Mouse (Mus musculus): ENCODE results near the gene Adamts20. TPM values are rescaled to one million over a fixed set of nuclear protein-coding genes. Genes with fewer than 3 reads are reported as not detected.

Adamts20 gene
- polyA plus RNA-seq, 1 experiment from 2014 or later: 1.3 TPM

DNA sequence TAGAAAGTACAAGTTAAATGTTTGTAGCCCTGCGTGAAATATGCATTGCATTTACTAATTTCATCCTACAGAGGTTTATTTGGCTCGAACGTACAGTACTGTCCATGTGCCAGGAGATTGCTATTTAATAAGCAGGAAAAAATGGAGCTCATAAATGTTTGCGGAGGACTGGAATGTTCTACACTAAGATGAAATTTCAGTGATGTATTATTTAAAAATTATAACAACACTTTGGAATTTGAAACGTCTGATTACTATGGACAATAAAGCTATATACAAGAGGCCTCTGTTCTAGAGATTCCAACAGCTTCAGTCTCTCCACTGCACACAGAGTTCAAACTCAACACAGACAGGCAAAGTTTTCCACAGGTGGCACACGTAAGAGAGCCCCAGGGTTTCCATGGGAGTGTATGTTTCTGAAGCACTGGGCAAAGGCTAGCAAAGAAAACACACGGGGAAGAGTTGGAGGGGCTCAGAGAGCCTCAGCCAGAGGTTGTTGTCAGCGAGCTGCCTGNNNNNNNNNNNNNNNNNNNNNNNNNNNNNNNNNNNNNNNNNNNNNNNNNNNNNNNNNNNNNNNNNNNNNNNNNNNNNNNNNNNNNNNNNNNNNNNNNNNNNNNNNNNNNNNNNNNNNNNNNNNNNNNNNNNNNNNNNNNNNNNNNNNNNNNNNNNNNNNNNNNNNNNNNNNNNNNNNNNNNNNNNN is 20.6 kb downstream of the Adamts20 start:
- Histone ChIP-seq H3K9me3 (replicated peaks) (no peaks in the 10 kb centered on the region), H3K4me1 (replicated peaks) (peaks cover 17% of the 10 kb centered on the region), H3K4me3 (no peak overlapping the region), H3K27ac (ENCODE audit: poor library complexity, severe bottlenecking) (peak overlapping the region; percentile 38; the same call in 1 of the 2 replicates), H3K9ac (no peak overlapping the region), H3K27me3 (replicated peaks) (no peaks in the 10 kb centered on the region), H3K4me2 (no peak overlapping the region), H3K36me3 (no peaks in the 10 kb centered on the region)
- 52% methylated on average over 8 of the region's 8 CpGs for WGBS
- 0 out of 2 replicates have a peak, but pooled peaks have one; percentile 51 for ATAC-seq (ENCODE audit: insufficient number of reproducible peaks, low FRiP score)

DNA sequence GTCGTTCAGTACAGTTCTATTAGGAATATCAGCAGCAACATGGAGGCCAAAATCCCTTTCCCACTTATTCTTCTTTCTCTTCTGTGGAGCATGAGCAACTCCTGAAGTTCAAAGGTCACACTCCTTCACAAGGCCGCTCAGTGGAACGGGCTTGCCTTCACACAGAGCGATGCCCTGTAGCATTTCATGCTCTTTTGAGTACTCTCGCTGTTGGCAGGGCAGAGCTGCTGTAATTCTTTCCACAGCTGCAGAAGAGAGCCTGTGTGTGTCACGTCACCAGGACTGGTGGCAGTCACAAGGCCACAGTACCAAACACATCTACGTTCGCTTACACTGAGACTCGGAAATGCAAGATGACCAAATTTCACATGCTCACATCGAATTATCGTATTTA is 21.2 kb downstream of the Adamts20 start:
- H3K27ac ChIP-seq (ENCODE audit: poor library complexity, severe bottlenecking): no peak overlapping the region
- 73% methylated on average over 11 of the region's 11 CpGs for WGBS
- no peak overlapping the region for H3K4me2 ChIP-seq

DNA sequence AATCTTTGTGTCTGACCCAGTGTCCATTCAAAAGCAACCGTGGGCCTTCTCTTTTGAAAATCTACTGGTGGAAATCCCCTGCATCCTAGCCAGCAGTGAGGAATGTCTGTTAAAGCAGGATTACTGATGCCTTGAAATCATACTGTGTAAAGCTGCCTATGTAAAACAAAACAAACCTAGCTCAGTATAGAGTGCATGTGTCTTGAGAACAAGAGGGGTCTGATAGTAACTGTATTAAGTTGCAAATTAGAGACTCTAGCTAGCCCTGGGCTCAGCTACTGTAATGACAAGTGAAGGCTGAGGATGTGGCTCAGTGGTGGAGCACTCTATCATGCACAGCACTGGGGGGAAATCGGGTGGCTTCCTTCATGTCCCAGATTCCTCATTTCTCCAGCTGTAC is 22.2 kb downstream of the Adamts20 start:
- no peak overlapping the region for H3K27ac ChIP-seq (ENCODE audit: poor library complexity, severe bottlenecking)
- H3K9ac ChIP-seq: no peak overlapping the region
- no peaks in the 10 kb centered on the region for H3K27me3 ChIP-seq (replicated peaks)
- H3K36me3 ChIP-seq: no peaks in the 10 kb centered on the region
- H3K4me1 ChIP-seq (replicated peaks): peaks cover 21% of the 10 kb centered on the region
- H3K4me2 ChIP-seq: no peak overlapping the region
- ATAC-seq (ENCODE audit: insufficient number of reproducible peaks, low FRiP score): no peak
- no peak overlapping the region for H3K4me3 ChIP-seq
- no peaks in the 10 kb centered on the region for H3K9me3 ChIP-seq (replicated peaks)
- WGBS: 51% methylated on average over 2 of the region's 2 CpGs

More for the DNA sequence above, 21.2 kb downstream of the Adamts20 start:
- no peak overlapping the region for H3K9ac ChIP-seq
- H3K4me3 ChIP-seq: no peak overlapping the region
- H3K36me3 ChIP-seq: no peaks in the 10 kb centered on the region
- H3K27me3 ChIP-seq (replicated peaks): no peaks in the 10 kb centered on the region
- H3K9me3 ChIP-seq (replicated peaks): no peaks in the 10 kb centered on the region
- no peak for ATAC-seq (ENCODE audit: insufficient number of reproducible peaks, low FRiP score)
- H3K4me1 ChIP-seq (replicated peaks): peaks cover 21% of the 10 kb centered on the region

DNA sequence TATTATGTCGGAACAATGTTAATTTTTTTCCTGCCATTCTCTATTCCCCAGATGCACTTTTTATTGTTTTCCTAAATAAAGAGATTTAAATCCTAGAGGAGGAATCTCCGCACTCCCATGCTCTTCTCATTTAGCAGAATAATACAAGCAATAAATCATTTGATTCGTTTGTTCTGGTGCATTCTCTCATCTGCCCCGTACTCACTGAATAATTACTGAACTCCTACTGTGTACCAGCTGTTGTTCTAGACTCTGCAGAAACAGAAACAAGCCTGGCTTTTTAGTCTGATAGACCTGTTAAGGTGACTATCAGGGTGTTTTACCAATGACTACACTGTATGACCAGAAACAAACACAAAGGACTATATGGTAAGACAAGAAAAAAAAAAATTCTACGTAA is 29.7 kb downstream of the Adamts20 start:
- Histone ChIP-seq H3K4me3 (no peak overlapping the region), H3K27me3 (replicated peaks) (no peaks in the 10 kb centered on the region), H3K9ac (no peak overlapping the region), H3K9me3 (replicated peaks) (no peaks in the 10 kb centered on the region), H3K36me3 (no peaks in the 10 kb centered on the region), H3K4me2 (no peak overlapping the region), H3K4me1 (replicated peaks) (peaks cover 9% of the 10 kb centered on the region), H3K27ac (ENCODE audit: poor library complexity, severe bottlenecking) (no peak overlapping the region)
- WGBS: 83% methylated on average over 5 of the region's 5 CpGs
- ATAC-seq (ENCODE audit: insufficient number of reproducible peaks, low FRiP score): no peak

DNA sequence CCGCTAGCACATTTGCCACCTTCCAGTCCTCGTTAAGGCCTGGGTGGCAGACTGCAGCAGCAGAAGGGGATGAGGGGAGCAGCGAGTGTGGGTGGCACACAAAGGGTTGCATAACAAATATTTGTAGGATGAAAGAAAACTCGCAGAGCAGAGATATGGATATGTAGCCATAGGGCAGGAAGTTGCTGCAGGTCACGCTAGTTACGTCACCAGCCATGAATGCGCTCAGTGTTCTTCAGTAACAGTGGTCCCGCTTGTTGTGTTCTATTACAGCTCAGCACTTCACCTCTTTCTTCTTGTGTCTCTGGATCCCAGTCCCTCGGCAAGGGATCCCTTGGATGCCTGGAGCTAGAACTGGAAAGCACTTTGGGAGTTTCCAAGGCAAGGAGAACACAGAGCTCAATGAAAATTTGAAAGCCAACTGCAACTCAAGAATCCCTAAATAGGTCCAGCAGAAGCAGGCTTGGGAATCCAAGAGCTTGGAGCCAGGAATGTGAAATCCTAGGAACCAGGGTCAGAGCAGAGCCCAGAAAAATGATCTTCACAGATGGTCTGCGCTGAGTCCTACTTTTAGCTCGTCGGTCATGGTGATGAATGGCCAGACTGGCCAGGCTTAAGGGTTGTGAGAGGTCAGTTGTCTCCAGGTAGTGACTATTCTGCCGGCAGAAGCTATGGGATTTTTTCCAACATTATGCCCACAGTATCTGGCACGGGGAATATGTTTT is 34.4 kb downstream of the Adamts20 start:
- H3K4me2 ChIP-seq: no peak overlapping the region
- H3K9me3 ChIP-seq (replicated peaks): no peaks in the 10 kb centered on the region
- no peak for ATAC-seq (ENCODE audit: insufficient number of reproducible peaks, low FRiP score)
- H3K36me3 ChIP-seq: no peaks in the 10 kb centered on the region
- H3K4me1 ChIP-seq (replicated peaks): peaks cover 5% of the 10 kb centered on the region
- 67% methylated on average over 14 of the region's 14 CpGs for WGBS
- H3K9ac ChIP-seq: no peak overlapping the region
- H3K27ac ChIP-seq (ENCODE audit: poor library complexity, severe bottlenecking): peak overlapping the region; percentile 33; the same call in 1 of the 2 replicates
- no peaks in the 10 kb centered on the region for H3K27me3 ChIP-seq (replicated peaks)
- no peak overlapping the region for H3K4me3 ChIP-seq

DNA sequence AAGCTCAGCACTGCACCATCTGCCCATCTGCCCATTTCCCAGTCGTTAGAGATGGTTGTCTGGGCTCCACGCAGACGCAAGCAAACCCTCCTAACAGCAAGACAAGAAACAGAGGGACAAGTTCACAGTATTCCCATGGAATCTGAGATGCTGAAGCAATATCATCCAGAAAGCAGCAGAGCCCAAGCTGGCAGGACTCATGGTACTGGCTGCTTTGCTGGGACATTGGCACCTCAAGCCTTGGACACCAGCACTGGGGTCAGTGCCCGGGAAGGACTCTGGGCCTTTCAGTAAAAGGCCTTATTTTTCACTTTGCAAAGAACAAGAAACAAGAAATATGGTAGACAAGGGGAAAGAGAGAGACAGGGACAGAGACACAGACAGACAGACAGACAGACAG is 36.5 kb downstream of the Adamts20 start:
- Histone ChIP-seq H3K4me3 (no peak overlapping the region), H3K27ac (ENCODE audit: poor library complexity, severe bottlenecking) (no peak overlapping the region), H3K27me3 (replicated peaks) (no peaks in the 10 kb centered on the region), H3K36me3 (no peaks in the 10 kb centered on the region), H3K9ac (no peak overlapping the region), H3K4me2 (no peak overlapping the region), H3K4me1 (replicated peaks) (peaks cover 5% of the 10 kb centered on the region), H3K9me3 (replicated peaks) (no peaks in the 10 kb centered on the region)
- 82% methylated on average over 4 of the region's 4 CpGs for WGBS
- no peak for ATAC-seq (ENCODE audit: insufficient number of reproducible peaks, low FRiP score)

DNA sequence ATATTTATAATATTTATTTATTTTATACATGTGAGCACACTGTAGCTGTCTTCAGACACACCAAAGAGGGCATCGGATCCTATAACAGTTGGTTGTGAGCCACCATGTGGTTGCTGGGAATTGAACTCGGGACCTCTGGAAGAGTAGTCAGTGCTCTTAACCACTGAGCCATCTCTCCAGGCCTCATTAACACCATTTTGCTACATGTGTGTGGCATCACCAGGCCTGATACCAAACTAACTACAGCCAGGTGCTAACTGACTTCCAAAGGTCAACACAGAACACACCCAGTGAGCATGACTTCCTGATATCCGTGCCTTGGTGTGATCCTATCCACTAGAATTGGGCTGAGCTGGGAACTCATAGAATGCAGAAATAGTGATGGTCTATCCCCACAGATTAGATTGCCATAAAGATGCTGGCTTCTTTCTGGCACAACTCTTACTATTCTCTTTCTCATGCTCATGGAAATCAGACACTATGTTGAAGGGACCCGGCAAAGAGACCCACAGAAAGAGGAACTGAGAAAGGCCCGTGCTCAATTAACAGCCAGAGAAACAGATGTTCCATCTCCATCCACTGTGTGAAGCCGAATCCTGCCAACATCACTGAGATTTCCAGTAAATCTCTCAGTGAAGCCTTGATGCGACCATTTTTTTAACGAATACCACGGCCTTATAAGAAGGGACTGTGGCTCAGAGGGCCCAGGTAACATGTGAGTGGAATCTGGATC is 37.6 kb downstream of the Adamts20 start:
- no peaks in the 10 kb centered on the region for H3K27me3 ChIP-seq (replicated peaks)
- no peaks in the 10 kb centered on the region for H3K9me3 ChIP-seq (replicated peaks)
- H3K4me2 ChIP-seq: no peak overlapping the region
- no peaks in the 10 kb centered on the region for H3K36me3 ChIP-seq
- no peak for ATAC-seq (ENCODE audit: insufficient number of reproducible peaks, low FRiP score)
- H3K4me3 ChIP-seq: no peak overlapping the region
- H3K27ac ChIP-seq (ENCODE audit: poor library complexity, severe bottlenecking): no peak overlapping the region
- 84% methylated on average over 9 of the region's 9 CpGs for WGBS
- no peak overlapping the region for H3K9ac ChIP-seq
- no peaks in the 10 kb centered on the region; the same call in 1 of the 2 replicates for H3K4me1 ChIP-seq (replicated peaks)

DNA sequence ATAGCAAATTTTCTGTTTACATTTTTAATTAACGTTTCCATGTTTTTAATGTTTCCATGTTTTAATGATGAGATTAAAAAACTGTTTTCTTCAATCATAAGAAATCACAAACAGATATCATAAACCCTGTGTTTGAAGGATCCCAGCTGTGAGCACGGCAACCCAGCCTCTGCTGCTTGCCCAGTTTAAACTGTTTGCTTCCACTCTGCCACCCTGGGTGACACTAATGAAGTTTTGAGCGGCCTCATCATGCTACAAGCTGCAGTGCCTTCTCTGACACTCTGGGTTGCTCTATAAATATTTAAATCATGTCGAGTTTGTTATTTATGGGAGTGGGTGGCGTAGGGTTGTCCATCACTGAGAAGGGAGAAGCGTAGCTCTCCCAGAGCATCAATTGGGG is 44.7 kb downstream of the Adamts20 start:
- Histone ChIP-seq H3K27me3 (replicated peaks) (no peaks in the 10 kb centered on the region), H3K9ac (no peak overlapping the region), H3K27ac (ENCODE audit: poor library complexity, severe bottlenecking) (no peak overlapping the region), H3K4me2 (no peak overlapping the region), H3K36me3 (no peaks in the 10 kb centered on the region), H3K4me3 (no peak overlapping the region), H3K4me1 (replicated peaks) (no peaks in the 10 kb centered on the region), H3K9me3 (replicated peaks) (no peaks in the 10 kb centered on the region)
- 73% methylated on average over 6 of the region's 6 CpGs for WGBS
- no peak for ATAC-seq (ENCODE audit: insufficient number of reproducible peaks, low FRiP score)

DNA sequence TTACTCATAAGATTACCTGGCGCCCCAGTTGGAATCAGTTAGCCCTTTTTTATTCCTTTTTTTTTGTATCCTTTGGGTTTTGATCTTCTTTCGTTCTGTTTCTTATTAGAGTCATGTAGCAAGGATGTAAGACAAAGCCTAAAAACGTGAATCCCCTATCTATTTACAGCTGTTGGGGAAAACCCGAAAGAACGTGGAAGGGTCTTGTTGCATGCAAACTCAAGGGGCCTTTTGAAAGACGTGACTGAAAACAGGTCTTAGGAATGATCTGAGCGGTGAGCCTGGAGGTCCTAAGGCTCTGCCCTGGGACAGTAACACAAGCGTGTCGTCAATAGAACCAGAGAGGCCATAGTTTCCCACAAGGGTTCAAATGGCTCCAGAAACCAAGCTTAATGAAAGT is 46.1 kb downstream of the Adamts20 start:
- whole genome bisulfite sequencing: 84% methylated on average over 9 of the region's 9 CpGs
- Histone ChIP-seq H3K27me3 (replicated peaks) (no peaks in the 10 kb centered on the region), H3K36me3 (no peaks in the 10 kb centered on the region), H3K27ac (ENCODE audit: poor library complexity, severe bottlenecking) (no peak overlapping the region), H3K9me3 (replicated peaks) (no peaks in the 10 kb centered on the region), H3K4me1 (replicated peaks) (no peaks in the 10 kb centered on the region), H3K9ac (no peak overlapping the region), H3K4me2 (no peak overlapping the region), H3K4me3 (no peak overlapping the region)
- no peak for ATAC-seq (ENCODE audit: insufficient number of reproducible peaks, low FRiP score)

DNA sequence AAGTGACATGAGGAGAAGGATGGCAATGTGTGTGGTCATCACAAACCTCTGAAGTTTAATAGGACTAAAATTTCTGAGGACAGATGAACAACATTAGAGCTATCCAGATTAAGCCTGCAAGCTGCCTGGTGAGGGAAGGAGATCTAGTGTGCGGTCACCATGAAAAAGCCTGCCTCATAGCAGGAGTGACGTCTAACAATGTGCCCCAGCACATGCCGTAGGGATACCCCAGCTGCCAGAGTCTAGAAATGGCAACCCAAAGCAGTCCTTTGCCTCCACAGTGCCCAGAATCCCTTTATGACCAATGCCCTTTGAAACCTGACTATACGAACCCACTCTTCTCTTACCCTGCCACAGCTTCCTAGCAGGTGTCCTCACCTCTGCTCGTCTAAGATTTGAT is 46.8 kb downstream of the Adamts20 start:
- no peaks in the 10 kb centered on the region for H3K27me3 ChIP-seq (replicated peaks)
- H3K4me3 ChIP-seq: no peak overlapping the region
- H3K9me3 ChIP-seq (replicated peaks): no peaks in the 10 kb centered on the region
- ATAC-seq (ENCODE audit: insufficient number of reproducible peaks, low FRiP score): no peak
- no peak overlapping the region for H3K4me2 ChIP-seq
- H3K4me1 ChIP-seq (replicated peaks): no peaks in the 10 kb centered on the region
- no peak overlapping the region for H3K27ac ChIP-seq (ENCODE audit: poor library complexity, severe bottlenecking)
- H3K9ac ChIP-seq: no peak overlapping the region
- H3K36me3 ChIP-seq: no peaks in the 10 kb centered on the region
- WGBS: 80% methylated on average over 5 of the region's 5 CpGs
